Mouse (Mus musculus) G1E-ER4 (cell line): Measurements from ENCODE around the gene Nrxn3. TPM values are rescaled to one million over a fixed set of nuclear protein-coding genes. Genes with fewer than 3 reads are reported as not detected.

ENCODE experiments used
- GATA1 ChIP-seq: IDR thresholded peaks from one replicate; pipeline ENCODE4 v1.8.0; 2012; ENCODE audit warnings: low read length, inconsistent platforms
- polyA plus RNA-seq: library from polyadenylated mRNA; stranded (reverse); fragments of >175 nt; gene quantifications from 2 replicates; pipeline ENCODE4 v1.2.3, GENCODE M21; 2012

Gene Nrxn3
- polyA plus RNA-seq, 1 experiment: not detected

DNA sequence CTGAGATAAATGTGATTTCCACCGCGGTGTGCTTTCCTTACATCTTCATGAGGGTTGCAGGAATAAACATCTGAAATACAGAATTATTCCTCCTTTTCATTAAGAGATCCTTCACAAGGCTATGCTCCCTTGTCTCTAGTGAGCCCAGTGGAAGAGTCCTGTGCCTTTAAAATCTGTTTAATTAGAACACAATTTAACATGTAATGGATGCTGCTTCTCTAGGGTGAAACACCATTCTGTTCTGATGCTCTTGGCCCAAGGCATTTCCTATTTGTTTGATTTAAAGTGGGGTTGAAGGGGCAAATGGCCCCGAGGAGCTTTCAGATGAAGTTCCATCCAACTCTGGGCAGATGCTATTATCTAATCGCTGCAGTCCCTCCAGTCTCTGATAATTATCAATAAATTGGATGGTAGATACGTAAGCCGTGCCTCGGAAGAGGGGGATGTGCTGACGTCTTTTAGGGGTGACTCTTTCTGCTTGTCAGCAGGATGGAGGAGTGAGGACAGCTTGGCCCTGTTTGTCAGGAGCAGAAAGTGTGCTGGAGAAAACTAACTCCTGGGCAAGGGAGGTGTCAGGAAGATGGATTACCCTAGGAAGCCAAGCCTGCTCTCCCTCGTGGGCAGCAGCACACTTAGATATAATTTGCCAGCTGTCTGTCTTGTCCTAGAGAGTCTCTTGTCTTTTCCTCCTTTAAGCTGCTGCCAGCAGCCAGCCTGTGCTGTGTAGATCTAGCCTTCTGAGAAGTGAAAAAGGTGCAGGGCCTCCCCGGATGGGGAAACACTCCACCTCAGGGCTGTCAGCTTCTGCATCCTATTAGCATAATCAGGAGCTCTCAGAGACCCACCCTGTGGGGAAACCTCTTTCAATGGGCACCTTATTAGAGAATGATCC lies 1041.8 kb downstream of the Nrxn3 start:
- TF ChIP-seq GATA1: no peak

DNA sequence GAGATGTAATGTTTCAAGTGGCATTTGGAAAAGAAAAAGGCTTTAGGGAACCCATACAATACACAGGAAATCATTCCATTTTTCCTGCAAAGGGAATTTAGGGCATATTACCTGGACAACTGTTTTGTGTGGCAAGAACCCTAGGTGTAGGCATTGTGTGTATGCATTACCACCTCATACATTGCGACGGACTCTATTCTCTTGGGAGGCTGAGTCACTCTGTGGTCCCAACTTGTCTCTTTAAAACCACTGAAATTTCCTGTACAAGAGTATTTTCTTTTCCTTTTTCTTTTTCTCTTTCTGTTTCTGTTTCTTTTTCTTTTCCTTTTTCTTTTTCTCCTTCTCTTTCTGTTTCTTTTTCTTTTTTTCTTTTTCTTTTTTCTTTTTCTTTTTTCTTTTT lies 1042.5 kb downstream of the Nrxn3 start:
- TF ChIP-seq GATA1: no peak

DNA sequence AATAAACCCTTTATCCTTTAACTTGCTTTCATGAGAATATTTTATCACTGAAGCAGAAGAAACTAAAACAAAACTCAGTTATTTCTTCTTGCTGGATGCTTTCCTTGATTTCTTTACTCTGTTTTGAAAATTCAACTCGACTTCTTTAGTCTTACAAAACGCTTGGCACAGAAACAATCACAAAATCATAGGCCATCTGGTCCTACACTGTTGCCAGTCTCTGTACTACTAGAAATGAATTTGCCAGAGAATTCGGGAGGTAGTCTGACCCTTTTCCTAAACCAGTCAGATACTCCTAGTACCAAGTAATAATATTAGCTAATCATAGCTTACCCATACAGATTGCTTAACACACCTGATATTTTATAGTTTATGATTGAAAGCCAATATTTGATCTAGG lies 1066.1 kb downstream of the Nrxn3 start:
- no peak for TF ChIP-seq GATA1

DNA sequence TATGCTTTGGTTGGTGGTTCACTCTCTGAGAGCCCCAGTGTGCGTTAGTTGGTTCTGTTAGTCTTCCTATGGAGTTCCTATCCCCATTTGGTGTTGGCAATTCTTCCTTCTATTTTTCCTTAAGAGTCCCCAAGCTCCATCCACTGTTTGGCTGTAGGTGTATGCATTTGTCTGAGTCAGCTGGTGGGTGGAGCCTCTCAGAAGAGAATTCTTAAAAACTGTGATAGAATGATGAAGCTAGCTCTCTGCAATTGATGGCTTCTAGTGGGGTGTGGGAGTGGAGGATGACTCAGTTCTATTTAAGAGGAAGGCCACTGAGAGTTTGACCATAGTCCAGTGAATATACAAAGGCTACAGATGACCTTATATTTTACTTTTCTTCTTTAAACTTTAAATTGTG lies 1067.3 kb downstream of the Nrxn3 start:
- TF ChIP-seq GATA1: no peak

DNA sequence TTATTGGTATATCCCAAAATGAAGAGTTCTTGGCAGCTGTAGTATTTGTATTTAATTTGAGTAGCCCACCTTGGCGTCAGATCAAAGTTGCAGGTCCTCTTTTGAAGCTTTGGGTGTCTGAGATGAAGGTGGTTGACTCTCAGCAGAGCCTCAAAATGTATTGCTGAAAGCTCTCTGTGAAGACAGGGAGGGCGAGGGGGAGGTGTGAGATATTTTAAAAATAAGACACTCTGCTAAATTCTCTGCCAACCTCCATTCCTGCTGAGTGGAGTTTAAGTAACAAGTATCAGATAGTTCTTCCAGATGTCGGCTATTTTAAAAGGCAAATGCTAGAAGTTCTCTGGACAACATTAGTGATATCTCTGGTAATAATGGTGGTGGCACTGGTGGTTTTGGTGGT lies 1069.2 kb downstream of the Nrxn3 start:
- TF ChIP-seq GATA1: no peak

DNA sequence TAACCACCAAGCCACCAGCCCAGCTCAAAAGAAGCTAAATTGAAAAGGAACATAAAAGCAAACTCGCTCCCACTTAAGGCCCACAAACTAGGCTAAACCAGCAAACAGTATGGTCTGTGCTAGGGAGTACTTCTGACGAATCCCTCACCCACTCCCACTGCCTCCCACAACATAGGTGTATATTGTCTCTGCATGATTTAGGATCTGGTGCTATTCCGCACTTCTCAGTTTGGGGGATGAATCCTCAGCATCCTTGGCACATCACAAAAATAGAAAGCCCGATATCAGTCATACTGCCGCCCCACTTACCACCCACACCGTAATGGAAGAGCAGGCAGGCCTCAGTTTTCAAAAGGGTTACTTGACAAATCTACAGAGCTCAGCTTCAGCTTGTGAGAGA lies 1072.1 kb downstream of the Nrxn3 start:
- no peak for TF ChIP-seq GATA1

DNA sequence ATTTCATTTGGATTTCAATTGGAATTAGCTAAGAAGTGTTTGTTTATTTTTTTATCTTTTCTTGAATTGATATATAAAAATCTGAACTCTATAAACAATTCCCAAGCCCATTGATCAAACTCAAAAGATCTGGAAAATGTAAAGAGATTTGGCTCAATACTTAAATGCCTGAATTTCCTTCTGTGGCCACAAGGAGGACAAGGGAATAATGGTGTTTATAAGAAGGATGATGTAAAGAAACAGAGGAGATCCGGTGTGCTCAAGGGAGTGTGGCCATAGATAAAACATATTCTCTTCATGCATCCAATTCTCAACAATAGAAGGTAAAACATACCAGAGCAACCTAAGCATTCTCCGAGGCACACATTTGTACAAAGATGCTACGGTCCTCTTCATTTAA lies 1085.5 kb downstream of the Nrxn3 start:
- no peak for TF ChIP-seq GATA1

DNA sequence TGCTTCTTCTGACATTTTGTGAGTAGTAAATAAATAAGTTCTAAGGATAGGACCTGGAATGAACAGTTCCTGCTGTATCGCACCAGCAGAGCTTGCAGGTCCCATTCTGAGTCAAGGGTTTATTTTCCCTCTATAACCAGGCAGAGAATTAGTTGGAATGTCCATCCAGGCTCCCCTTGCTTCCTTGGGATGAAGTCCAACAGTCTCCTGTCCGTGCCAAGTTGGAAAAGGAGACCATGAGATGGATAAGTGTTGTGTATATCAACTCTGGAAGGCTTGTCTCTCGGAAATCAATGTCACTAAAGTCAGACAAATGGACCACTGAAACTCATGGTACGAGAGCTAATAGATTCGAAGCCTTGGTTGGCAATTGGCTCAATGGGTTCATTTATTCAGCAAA lies 1087.5 kb downstream of the Nrxn3 start:
- TF ChIP-seq GATA1: no peak

DNA sequence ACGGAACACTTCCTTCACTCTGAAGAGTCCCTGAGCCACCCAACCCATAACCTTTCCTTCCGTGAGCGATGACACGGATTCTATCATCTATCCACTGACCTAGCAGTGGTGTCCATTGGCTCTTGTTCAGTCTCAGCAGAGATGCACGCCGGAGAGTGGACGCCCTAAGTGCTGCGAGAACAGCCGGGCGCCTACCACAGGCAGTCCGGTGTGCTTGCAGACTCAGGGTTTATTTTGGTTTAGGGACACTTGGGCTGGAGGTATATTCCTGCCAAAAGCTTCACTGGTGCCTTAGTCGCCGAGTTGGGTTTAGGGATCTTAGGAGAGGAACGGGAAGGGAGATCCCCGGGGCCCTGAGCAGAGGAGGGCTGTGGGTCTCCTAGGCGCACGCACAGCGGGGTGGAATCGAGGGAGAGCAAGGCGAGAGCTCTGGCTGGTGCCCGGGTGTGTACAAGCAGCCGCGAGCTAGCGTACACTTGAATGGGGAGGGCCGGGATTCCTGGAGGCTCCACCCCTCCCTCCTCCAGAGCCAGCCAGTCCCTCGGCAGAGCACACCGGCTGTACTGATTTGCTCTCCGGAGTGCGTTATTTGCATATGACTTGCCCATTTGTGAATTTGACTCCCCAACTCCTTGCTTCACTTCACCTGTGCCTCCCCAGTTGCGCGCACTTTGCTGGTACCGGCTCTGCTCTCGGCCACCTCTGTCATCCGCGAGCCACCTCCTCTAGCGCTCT lies 1089.3 kb downstream of the Nrxn3 start:
- no peak for TF ChIP-seq GATA1

DNA sequence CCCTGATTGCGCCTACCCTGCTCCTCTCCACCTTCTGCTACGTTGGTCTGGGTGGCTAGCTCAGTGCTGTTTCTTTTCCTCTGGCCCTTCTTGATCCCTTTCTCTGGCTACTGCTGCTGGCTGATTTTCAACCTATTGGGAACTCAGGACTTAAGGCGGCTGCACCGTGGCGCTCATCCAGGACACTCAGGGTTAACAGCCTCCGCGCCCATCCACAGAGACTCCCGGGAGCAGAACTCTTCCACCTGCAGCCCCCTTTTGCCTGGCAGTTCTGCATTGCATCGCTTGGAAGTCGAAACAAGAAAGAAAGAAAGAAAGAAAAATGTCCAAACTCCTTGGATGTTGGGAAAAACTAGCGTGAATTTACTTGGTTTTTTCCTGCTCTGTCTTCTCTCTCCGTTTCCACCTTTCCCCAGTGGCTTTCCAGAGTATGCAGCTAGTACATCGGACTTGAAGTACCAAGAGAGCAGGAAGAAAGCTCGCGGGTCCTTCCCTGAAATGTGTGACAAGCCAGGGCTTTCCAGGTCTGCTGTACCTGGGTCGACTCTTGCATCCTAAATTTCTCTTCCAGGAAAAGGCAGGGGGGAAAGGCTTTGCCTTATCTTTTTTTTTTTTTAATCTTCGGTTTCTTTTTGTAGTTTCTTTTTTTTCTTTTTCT lies 1090.0 kb downstream of the Nrxn3 start:
- no peak for TF ChIP-seq GATA1

DNA sequence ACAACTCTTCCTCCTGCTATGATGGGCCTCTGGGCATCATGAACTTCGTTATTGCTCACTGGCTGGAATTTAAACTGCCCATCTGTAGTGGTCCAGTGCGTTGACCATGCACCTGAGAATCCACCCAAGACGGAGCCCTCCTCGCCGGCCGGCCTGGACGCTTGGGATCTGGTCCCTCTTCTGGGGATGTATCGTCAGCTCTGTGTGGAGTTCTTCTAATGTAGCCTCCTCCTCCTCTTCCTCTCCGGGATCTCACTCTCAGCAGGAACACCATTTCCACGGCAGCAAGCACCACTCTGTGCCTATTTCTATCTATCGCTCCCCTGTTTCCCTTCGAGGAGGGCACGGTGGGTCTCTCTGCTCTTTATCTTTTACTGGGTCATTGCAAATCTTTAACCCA lies 1090.6 kb downstream of the Nrxn3 start:
- no peak for TF ChIP-seq GATA1

DNA sequence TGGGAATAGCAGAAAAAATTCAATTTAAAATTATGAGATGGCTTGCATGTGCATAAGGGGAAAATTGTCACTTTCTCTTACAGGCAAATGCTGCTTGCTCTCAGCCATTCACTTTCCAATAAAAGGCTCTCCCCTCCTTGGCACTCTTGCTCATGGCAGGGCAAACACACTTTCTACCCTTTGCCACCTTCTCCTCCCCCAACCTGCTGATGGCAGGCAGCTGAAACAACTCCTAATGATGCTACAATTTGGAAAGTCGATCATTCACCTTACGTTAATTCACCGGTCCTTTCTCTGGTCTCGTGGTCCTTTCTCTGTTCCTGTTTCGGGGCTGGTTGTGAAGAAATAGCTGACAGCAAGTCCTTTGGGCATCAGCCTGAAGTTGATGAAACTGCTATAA lies 1091.0 kb downstream of the Nrxn3 start:
- TF ChIP-seq GATA1: no peak

DNA sequence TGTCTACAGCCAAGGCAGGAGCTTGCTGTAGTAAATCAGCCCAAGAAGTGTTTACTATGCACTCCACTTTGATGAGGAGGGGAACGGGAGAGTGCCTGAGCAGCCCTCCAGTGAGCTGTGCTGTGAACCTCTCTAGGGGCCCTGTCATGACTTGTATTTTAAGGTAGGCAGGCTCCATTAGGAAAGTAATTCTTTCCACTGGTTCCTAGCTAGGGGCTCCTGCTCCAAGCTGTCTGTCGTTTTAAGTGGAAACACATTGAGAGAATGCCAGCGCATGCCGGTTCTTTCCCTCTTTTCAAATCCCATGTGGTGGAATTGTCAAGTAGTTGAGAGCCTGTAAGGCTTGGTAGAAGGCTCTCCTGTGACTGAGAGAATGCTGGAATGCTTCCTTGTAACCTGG lies 1091.9 kb downstream of the Nrxn3 start:
- no peak for TF ChIP-seq GATA1

DNA sequence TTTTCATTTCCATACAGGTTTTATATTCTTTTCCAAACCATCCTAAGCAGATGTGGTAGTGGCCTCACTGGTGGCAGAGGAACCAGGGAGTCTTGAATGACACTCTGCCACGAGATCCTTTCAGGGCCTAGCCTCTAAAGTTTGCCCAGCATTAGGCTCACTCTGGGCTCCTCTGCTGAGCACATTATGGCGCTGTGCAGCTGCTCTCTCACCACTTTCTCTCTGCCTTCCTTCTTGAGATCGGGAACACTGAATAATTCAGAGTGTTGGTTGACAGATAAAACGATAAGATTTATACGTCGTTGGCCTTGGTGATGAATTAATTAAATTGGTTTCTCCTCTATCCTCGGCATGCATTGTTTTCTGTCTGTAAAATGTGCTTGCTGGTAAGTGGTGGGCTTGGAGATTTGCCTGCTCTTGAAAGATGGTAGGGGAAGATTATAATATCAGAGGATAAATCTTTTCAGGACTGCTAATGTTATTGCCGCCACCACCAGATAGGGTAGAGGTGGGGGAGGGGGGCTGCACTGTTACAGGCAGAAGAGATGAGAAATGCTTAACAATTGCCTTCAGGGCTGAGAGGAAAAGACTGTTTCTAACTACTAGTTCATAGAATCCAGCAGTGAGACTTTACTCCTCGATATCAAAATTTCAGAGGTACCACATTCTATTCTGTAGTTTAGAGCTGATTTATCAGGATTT lies 1094.5 kb downstream of the Nrxn3 start:
- no peak for TF ChIP-seq GATA1

DNA sequence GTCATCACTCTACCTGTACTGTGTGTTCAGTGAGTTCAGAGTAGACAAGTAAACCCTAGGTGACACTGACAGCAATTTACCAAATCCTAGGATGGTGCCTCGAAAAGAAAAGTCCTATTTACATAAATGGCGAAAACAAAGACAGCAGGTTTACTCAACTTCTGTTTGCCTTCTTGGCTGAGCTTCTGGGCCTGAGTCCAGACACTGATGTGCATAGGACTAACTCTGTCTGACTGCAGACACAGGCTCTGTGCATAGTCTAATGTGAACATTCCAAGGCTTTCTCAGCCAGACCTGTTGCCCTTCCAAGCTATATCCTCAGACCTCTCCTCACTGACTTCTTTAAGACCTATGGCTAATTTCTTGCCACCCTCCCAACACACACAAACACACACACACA lies 1095.5 kb downstream of the Nrxn3 start:
- TF ChIP-seq GATA1: no peak

DNA sequence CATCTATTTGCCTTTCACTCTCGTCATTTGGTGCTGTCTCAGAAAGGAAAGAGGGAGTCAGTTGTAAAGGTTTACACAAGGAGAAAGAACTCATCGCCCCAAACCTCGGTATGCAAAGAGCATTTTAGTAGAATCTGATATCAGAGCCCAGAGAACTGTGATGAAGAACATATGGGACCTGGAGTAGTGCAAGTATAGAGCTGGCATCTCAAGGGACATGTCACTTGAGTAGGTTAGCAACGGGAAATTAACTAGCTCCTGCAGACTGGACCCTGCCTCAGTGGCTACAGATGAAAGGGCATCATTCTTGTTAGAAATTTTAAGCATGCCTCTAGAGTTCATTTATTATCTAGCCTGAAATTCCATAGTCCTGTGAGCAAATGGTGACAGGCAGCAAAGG lies 1099.5 kb downstream of the Nrxn3 start:
- no peak for TF ChIP-seq GATA1
